Mouse (Mus musculus): ENCODE results near the gene Pot1a.

The Pot1a gene

GRCm38 (mm10) chr6:25808806-25809495 is at the start of gene Pot1a:
Gene Pot1a, minus strand, starts transcription at chr6:25809246.
- under 1% methylated on average over 34 of the region's 34 CpGs for WGBS

DNA sequence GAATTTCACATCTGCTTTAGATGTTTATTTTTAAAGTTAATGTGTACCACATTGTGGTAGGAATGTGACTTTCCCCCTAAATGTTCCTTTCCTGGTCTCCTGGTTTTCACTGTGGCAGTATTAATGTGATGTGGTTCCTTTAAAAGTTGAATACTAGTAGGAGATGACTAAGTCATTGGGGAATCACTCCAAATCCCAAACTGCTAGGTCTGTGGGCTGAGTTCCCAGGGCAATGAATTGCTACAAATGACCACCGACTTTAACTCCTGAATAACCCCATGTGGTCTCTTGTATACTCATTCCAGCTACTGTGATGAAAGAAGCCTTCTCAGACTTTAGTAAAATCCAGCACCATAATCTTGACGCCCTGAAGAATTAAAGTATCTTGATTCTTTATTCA is 27.2 kb upstream of the Pot1a start:
- 31% methylated on average over 2 of the region's 2 CpGs for WGBS

DNA sequence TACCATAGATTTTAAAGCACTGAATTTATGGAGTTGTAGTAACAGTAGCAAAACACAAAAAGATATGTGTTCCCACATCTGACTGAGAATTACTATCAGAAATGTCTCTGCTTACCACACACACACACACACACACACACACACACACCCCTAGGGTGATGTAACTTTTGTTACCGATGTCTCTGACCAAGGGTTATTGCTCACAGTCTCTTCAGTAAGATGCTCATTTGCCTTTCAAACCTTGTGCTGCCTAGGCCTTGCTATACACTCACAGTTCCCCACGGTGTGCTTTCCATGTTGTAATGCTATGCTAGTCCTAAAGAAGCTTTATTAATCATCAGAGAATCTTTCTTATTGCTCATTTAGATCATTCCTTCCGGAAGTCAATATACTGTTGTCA is 3.0 kb downstream of the Pot1a start:
- WGBS: 84% methylated on average over 3 of the region's 3 CpGs

DNA sequence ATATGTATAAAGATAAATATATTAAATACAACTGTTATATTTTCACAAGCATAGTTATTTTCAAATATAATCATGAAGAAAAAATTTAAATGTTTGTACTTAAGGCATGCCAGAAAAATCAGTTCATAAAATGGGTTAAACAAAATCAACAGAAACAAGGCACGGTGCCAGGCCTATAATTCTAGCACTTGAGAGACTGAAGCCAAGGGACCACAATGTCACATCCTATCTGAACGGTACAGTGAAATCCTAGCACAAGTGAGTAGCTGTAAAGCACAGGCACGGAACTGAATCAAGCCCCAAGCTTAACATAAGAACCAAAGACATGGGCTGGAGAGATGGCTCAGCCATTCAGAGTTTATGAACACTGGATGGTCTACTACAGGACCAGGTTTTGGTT is 6.8 kb downstream of the Pot1a start:
- 54% methylated on average over 3 of the region's 3 CpGs for WGBS

DNA sequence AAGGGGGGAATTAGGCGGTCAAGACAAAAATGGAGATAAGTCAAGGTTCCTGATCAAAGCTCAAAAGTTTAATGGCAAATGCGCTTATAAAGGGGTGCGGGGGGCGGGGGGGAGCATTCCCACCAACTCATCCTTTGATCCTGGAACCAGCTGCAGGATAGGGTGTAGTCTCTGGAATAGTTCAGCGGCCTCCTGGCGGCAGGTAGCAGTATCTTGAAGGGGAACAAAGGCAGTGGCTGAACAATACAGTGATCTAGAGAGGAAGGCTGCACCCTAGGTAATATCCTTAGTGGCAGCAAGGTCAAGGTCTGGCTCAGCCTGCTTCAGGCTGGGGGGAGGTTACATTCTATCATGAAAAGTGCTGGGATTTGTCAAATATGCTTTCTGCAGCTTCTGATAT is 7.8 kb downstream of the Pot1a start:
- WGBS: 90% methylated on average over 6 of the region's 6 CpGs

DNA sequence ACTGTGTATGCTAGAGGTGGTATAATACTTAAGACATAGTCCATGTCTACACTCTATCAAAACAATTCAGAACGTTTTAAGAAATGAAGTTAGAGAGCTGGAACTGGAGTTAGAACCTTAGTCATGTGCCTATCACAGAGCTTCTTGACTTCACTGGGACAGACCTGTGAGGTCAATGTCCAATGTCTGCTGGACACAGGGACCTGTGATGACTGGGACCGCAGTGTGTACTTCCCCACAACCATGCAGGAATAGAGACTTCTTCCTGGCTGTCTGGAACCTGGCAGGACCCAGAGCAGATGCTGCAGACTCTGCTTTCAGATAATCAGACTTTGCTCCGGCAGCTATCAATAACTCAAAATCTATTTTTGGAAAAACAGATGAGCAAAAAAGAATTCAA is 40.8 kb downstream of the Pot1a start:
- WGBS: 82% methylated on average over 3 of the region's 3 CpGs

- WGBS: 77% methylated on average over 8 of the region's 8 CpGs
Measured at GRCm38 (mm10) chr6:25767552-25767951, 41.5 kb downstream of the Pot1a start.

- WGBS: 27% methylated on average over 7 of the region's 7 CpGs
Measured at GRCm38 (mm10) chr6:25767073-25767472, 42.0 kb downstream of the Pot1a start.

GRCm38 (mm10) chr6:25766283-25766682 is 42.8 kb downstream of the Pot1a start:
- 55% methylated on average over 10 of the region's 10 CpGs for WGBS

- WGBS: 84% methylated on average over 1 of the region's 1 CpGs
Measured at GRCm38 (mm10) chr6:25752651-25753050, 56.4 kb downstream of the Pot1a start.

- 49% methylated on average over 1 of the region's 1 CpGs for WGBS
Measured at GRCm38 (mm10) chr6:25726560-25726959, 82.5 kb downstream of the Pot1a start.

DNA sequence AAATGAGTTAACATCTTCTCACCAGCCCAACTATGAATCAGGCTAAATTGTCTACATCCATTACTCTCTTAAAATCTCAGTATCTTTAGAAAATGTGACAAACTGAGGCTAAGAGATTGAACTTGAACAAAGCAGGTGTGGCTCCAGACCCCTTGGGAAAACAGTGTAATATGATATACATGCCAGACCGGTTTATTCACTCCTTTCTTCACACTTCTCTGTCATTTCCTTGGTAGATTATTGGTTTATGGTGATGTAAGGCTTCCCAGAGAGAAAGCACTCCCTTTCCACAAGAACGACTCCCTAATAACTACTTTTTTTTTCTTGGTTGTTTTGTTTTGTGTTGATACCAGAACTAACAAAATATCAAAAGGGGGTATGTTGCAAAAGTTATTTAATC is 98.4 kb downstream of the Pot1a start:
- WGBS: 67% methylated on average over 2 of the region's 2 CpGs

- 27% methylated on average over 6 of the region's 6 CpGs for WGBS
Measured at GRCm38 (mm10) chr6:25709250-25709895, 99.7 kb downstream of the Pot1a start.

- WGBS: 59% methylated on average over 2 of the region's 2 CpGs
Measured at GRCm38 (mm10) chr6:25699956-25700355, 109.1 kb downstream of the Pot1a start.
